Mouse (Mus musculus) C2C12 (cell line): ENCODE data around the gene Hist1h2ac.

Source experiments
- CTCF ChIP-seq: IDR thresholded peaks from one replicate; pipeline ENCODE4 v1.5.1; 2011; ENCODE audit not compliant: control insufficient read depth, insufficient read depth, insufficient read length
- FOSL1 ChIP-seq: IDR thresholded peaks from one replicate; pipeline ENCODE4 v1.8.0; 2011; ENCODE audit warnings: mild to moderate bottlenecking, low read length; ENCODE audit not compliant: poor library complexity, insufficient read depth, severe bottlenecking
- MAX ChIP-seq: IDR thresholded peaks from one replicate; pipeline ENCODE4 v1.6.1; 2011; ENCODE audit warnings: mild to moderate bottlenecking, control low read depth
- USF1 ChIP-seq: IDR thresholded peaks from one replicate; pipeline ENCODE4 v1.6.1; 2011; ENCODE audit warnings: low read depth, mild to moderate bottlenecking, control low read depth, moderate library complexity

DNA sequence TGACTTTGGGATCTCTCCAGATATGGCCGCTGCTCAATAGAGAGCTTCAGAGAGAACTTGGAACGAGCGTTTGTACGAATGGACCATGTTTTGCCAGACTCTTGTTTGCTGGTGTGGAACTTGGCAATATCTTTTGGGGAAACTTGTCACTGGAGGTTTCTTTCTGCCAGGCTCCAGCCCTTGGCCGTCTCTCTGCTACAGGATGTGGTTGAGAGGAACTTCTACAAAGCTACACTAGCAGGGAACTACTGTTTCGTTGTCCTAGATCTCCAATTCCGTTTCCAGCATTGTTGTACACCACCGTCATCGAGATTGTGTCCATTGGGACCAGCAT, 45.4 kb upstream of the Hist1h2ac start:
- TF ChIP-seq CTCF = no peak
- TF ChIP-seq USF1 = no peak
- no peak for TF ChIP-seq MAX
- TF ChIP-seq FOSL1 = no peak
